Mouse (Mus musculus) forebrain, embryonic 10.5 days (tissue): Measurements from ENCODE around the gene Nkpd1. TPM values are rescaled to one million over a fixed set of nuclear protein-coding genes. Genes with fewer than 3 reads are reported as not detected.

Source experiments
- DNase-seq: peaks from one replicate; pipeline ENCODE4 v3.0.0-alpha.2; 2017; ENCODE audit warnings: low spot score; ENCODE audit errors: extremely low spot score
- H3K27ac ChIP-seq: fragments of 300-500 bp; sonication (generic); 2 replicates; pipeline ENCODE4 v1.5.1; 2016; ENCODE audit warnings: mild to moderate bottlenecking
- H3K27me3 ChIP-seq: fragments of 300-500 bp; sonication (generic); 2 replicates; pipeline ENCODE4 v1.6.1; 2016; ENCODE audit warnings: mild to moderate bottlenecking; ENCODE audit not compliant: poor library complexity, severe bottlenecking
- H3K36me3 ChIP-seq: fragments of 300-500 bp; sonication (generic); replicated peaks from 2 replicates; pipeline ENCODE4 v1.6.1; 2016; ENCODE audit warnings: mild to moderate bottlenecking, moderate library complexity
- H3K4me1 ChIP-seq: fragments of 300-500 bp; sonication (generic); 2 replicates; pipeline ENCODE4 v1.6.1; 2016
- H3K4me3 ChIP-seq: fragments of 300-500 bp; sonication (generic); 2 replicates; pipeline ENCODE4 v1.5.1; 2016; ENCODE audit warnings: mild to moderate bottlenecking, moderate library complexity
- H3K9me3 ChIP-seq: fragments of 300-500 bp; sonication (generic); 2 replicates; pipeline ENCODE4 v1.6.1; 2016; ENCODE audit warnings: mild to moderate bottlenecking, moderate library complexity
- WGBS: fragments of 180-500 bp; shearing (Covaris S2); methylation state at CpG from one replicate; pipeline ENCODE4 v1.1.7; 2016; 5-methylcytosine and 5-hydroxymethylcytosine counted together
- polyA plus RNA-seq: library from polyadenylated mRNA; unstranded; fragments of >200 nt; fragmentation: Nextera tagmentation; extraction: Ambion mirVana; gene quantifications from 2 replicates; pipeline ENCODE4 v1.2.1, GENCODE M21; 2016

The Nkpd1 gene
- polyA plus RNA-seq, 1 experiment from 2014 or later = 0.06 TPM

DNA sequence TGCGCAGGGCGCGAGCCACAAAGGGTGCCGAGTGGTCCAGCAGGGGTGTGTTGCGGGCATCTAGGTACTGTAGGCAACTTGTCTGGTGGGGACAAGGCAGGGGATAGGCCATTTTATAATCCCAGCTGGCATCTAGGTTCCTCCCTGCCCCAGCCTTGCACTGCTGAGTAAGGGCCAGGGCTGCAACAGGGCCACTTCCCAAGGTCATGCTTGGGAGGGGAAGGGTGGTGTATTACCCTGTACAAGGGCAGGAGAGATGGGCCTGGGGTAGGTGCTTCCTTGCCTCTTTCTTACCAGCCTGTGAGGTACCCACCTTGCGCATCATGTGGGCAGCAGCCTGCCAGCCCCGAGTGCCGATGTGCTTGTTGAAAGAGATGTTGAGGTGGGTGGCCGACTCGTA, 17.0 kb downstream of the Nkpd1 start:
- no peak for DNase-seq
- no peaks in the 10 kb centered on the region for H3K9me3 ChIP-seq
- no peak overlapping the region for H3K4me3 ChIP-seq
- H3K27ac ChIP-seq = no peak overlapping the region
- H3K36me3 ChIP-seq = peaks cover 80% of the 10 kb centered on the region
- 94% methylated on average over 10 of the region's 10 CpGs for WGBS
- no peaks in the 10 kb centered on the region for H3K27me3 ChIP-seq
- no peaks in the 10 kb centered on the region for H3K4me1 ChIP-seq

DNA sequence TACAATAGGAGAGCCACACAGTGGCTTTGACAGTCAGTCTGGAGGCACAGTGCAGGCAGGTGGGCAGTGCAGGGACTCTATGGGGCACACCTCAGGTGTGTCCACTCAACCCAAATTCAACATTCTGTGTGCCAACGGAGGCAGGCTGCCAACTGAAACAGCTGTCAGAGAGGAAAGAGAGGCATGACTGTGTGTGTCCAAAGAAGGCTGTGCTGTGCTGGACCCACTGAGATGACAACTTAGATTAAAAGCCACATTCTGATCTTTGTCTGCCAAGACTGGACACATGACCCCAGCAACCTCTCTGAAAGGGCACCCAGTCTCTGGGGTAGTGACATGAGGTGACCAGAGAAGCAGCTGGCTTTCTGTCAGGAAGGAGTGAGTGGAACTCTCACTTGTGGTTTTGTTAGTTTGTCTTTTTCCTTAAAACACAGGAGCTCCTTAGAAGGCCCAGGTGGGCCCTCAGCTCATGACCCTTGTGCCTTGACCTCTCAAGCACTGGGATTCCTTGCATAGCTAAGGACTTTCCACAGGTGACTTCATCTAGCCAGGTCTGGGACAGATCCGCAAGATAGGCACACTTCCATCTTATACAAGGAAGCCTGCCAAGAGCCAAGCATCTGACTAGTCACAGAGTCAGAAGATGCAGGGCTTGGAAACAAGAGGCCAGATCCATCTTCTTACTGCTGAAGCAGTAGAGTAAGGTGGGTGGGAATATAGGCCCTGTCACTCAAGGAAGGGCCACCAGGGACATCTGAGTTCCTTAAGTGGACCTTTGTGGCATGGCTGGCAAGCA, 23.3 kb downstream of the Nkpd1 start:
- Histone ChIP-seq H3K27me3 (no peaks in the 10 kb centered on the region), H3K27ac (no peak overlapping the region), H3K36me3 (peaks cover 21% of the 10 kb centered on the region), H3K4me3 (no peak overlapping the region), H3K4me1 (peaks cover 16% of the 10 kb centered on the region), H3K9me3 (no peaks in the 10 kb centered on the region)
- WGBS = 94% methylated on average over 2 of the region's 2 CpGs
- no peak for DNase-seq

DNA sequence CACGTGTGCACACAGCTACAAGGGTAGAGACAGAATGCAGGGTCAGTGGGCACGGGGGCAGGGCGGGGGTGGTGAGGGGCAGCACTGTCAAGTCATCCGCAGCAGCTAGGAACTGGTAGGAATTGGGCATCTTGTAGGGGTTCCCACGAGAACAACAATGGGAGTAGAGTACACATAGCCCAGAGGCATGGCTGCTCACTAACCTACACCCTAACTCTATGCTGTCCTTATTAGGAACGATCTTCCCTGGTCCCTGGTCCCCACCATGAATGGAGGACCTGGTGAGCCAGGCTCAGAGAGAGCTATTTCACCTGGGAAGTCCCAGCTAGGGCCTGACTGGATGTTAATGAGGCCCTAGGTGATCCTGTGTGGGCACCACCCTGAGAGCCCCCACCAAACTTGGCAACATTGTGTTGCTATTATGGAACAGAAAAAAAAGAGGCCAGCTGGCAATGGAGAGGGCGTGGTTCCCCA, 24.1 kb downstream of the Nkpd1 start:
- H3K4me3 ChIP-seq = no peak overlapping the region
- WGBS = 87% methylated on average over 7 of the region's 7 CpGs
- H3K4me1 ChIP-seq = peaks cover 16% of the 10 kb centered on the region
- peaks cover 18% of the 10 kb centered on the region for H3K36me3 ChIP-seq
- no peak for DNase-seq
- H3K27me3 ChIP-seq = no peaks in the 10 kb centered on the region
- H3K9me3 ChIP-seq = no peaks in the 10 kb centered on the region
- H3K27ac ChIP-seq = no peak overlapping the region

DNA sequence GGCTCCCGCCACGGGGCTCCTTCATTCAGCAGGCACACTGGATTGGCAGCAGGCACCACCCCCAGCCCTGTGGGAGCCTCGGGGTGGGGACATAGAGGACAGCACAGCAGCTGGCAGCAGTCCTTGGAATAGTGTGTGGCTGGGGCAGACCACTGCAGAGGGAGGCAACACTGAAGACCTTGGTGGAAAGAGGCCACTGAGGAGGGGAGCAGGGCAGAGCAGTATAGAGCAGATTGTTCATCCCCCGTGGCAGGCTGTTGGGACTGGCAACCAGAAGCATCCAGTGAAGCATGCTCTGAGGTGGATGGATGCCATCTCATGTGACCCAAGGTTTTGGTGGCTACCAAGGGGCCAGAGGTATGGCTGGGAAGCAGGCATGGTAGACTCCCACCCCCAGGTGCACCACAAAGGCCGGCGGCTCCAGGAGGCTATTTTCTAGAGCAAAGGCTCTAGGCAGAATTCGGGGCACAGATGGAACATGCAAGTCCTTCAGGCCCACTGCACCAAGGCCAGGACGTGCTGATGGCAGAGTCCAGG, 24.6 kb downstream of the Nkpd1 start:
- peaks cover 16% of the 10 kb centered on the region for H3K36me3 ChIP-seq
- no peaks in the 10 kb centered on the region for H3K27me3 ChIP-seq
- DNase-seq = no peak
- no peak overlapping the region for H3K27ac ChIP-seq
- peaks cover 16% of the 10 kb centered on the region for H3K4me1 ChIP-seq
- H3K9me3 ChIP-seq = no peaks in the 10 kb centered on the region
- WGBS = 78% methylated on average over 8 of the region's 8 CpGs
- H3K4me3 ChIP-seq = no peak overlapping the region

DNA sequence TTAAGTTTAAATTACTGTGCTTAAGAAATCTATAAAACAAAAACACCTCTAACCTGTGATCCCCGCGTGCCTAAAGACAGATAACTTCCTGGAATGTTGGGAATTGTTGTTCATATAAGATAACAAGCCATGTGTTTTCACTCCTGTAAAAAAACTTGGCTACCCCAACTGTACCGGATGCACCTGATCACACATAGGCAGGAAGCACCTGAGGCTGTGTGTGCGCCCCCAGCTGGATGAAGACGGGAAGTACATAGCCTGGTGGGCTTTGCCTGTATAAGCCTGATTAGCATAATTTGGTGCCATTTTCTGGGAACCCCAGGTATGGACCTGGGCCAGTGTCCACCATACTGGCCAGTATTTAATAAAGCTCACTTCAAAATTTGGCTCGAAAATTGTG, 25.9 kb downstream of the Nkpd1 start:
- DNase-seq = no peak
- H3K4me1 ChIP-seq = peaks cover 16% of the 10 kb centered on the region
- WGBS = 63% methylated on average over 6 of the region's 6 CpGs
- H3K27me3 ChIP-seq = no peaks in the 10 kb centered on the region
- no peak overlapping the region for H3K4me3 ChIP-seq
- H3K27ac ChIP-seq = no peak overlapping the region
- no peaks in the 10 kb centered on the region for H3K9me3 ChIP-seq
- H3K36me3 ChIP-seq = peaks cover 9% of the 10 kb centered on the region; the same call in 1 of the 2 replicates

DNA sequence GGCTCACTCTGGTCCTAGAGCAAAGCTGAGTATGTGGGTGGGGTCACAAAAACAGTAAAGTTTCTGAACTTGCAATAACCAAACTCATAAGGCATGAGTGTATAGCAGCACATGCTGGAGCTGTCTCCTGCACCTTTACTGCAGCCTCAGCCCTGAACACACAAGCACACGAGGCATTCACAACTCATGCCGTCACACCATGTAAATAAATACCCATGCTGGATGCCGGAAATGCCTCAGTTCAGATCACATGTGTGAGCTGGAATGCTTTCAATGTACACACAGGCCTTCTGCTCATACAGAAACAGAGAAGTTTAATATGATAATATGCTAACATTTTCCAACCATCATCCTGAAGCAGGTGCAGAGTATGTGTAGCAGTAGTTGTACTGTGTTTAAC, 28.4 kb downstream of the Nkpd1 start:
- H3K9me3 ChIP-seq = no peaks in the 10 kb centered on the region
- WGBS = 85% methylated on average over 3 of the region's 3 CpGs
- H3K27ac ChIP-seq = no peak overlapping the region

DNA sequence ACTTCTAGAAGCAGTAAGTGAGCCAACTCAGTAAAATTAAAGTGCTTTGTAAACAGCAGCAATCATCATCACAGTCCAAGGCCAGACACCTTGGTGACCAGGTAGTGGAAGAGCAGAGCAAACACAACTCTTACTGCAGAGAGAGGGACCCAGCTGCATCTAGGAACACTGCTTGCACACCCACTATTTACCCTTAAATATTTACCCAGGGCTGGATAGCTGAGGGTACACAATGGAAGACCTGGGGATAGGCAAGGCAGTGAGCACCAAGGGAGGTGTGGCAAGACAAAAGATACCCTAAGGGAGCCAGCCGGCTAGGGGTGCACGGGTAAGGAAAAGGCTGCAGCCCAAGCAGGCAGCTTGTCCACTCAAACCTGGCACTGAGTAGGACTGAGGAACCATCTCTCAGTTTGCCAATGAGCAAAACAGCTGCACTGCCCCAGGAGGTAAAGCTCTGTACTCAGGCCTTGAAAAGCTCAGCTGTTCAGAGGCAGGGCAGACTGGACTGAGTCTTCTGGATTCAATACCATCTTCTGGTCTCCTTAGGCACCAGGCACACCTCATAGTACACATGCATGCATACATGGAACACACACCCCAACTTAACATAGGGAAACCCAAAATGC, 29.8 kb downstream of the Nkpd1 start:
- H3K4me1 ChIP-seq = peaks cover 2% of the 10 kb centered on the region; the same call in 1 of the 2 replicates
- DNase-seq = no peak
- no peak overlapping the region for H3K27ac ChIP-seq
- H3K36me3 ChIP-seq = peaks cover 20% of the 10 kb centered on the region
- no peak overlapping the region for H3K4me3 ChIP-seq
- no peaks in the 10 kb centered on the region for H3K9me3 ChIP-seq
- WGBS = 71% methylated on average over 2 of the region's 2 CpGs
- H3K27me3 ChIP-seq = no peaks in the 10 kb centered on the region

More for the DNA sequence above, 28.4 kb downstream of the Nkpd1 start:
- peaks cover 16% of the 10 kb centered on the region for H3K4me1 ChIP-seq
- H3K4me3 ChIP-seq = no peak overlapping the region
- peaks cover 10% of the 10 kb centered on the region for H3K36me3 ChIP-seq
- no peak for DNase-seq
- no peaks in the 10 kb centered on the region for H3K27me3 ChIP-seq

DNA sequence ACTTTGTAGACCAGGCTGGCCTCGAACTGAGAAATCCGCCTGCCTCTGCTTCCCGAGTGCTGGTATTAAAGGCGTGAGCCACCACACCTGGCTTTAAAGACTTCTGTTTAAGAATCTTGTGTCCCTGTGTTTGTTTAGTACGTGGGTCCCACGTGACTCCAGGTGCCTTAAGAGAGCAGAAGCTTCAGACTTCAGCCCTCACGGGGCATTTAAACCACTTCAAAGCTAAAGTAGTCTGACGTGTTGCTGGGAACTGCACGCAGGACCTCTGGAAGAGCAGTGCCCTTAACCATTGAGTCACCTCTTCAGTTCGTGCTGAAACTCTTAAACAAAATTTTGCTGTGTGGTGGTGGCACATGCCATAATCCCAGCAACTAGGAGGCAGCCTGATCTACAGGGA, 31.8 kb downstream of the Nkpd1 start:
- H3K27ac ChIP-seq = no peak overlapping the region
- DNase-seq = no peak
- H3K27me3 ChIP-seq = no peaks in the 10 kb centered on the region
- H3K4me3 ChIP-seq = no peak overlapping the region
- peaks cover 39% of the 10 kb centered on the region for H3K36me3 ChIP-seq
- WGBS = 93% methylated on average over 10 of the region's 10 CpGs
- H3K4me1 ChIP-seq = no peaks in the 10 kb centered on the region
- H3K9me3 ChIP-seq = no peaks in the 10 kb centered on the region

DNA sequence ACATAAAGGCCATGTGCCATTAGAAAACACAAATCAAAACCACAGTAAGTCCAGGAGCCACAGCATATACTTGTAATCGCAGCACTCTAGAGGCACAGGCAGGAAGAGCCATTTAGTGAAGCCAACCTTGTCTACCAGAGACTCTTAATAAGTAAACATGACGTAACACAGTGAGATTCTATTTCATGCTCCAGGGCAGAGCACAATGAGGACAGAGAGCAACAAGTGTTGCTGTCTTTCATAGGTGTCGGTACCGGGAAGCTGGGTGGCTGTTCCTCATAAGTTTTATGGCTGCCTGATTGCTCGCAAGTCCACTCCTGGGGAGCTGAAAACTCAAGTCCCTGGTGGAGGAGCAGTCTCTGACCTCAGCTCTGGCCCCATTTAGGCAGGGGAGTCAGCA, 34.0 kb downstream of the Nkpd1 start:
- H3K27me3 ChIP-seq = no peaks in the 10 kb centered on the region
- no peak overlapping the region for H3K4me3 ChIP-seq
- H3K4me1 ChIP-seq = no peaks in the 10 kb centered on the region
- peaks cover 61% of the 10 kb centered on the region for H3K36me3 ChIP-seq
- no peaks in the 10 kb centered on the region for H3K9me3 ChIP-seq
- H3K27ac ChIP-seq = no peak overlapping the region
- WGBS = 87% methylated on average over 5 of the region's 5 CpGs
- no peak for DNase-seq

DNA sequence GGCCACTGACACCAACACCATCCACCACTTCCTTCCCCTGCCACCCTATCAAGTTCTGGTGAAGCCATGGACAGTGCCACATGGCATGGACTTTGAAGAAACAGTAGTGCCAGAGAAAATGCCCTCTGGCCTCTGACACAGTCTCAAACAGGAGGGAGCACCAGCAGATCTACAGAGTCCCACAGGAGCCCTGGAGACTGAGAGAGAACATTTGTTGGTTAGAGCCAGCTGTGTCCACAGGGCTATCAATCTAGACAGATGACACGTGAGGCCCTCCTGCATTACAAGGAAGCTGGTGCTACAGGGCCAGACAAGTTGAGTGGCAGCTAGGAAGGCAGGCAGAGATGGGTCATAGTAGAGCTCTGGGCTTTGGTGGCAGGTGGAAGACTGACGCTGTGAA, 34.8 kb downstream of the Nkpd1 start:
- Histone ChIP-seq H3K36me3 (peaks cover 69% of the 10 kb centered on the region), H3K4me1 (no peaks in the 10 kb centered on the region), H3K27ac (no peak overlapping the region), H3K27me3 (no peaks in the 10 kb centered on the region), H3K4me3 (no peak overlapping the region), H3K9me3 (no peaks in the 10 kb centered on the region)
- 85% methylated on average over 2 of the region's 2 CpGs for WGBS
- DNase-seq = no peak

DNA sequence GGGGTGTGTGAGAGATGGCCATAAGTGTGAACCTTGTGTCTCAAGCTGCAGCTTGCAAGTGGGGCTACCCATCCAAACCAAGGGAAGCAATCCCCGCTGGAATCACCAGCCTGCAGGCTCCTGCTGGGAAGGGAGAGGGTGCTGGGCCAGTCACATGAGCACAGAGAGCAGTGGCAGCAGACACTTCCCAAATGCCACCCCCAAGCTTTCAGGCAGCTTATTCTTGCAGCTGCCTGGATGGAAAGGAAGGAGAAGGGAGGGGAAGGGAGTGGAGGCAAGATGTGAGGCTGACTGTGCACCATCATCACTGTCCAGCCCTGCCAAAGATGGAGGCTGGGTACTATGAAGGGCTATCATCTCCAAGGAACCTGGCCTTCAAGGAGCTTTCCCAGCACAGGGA, 36.5 kb downstream of the Nkpd1 start:
- WGBS = 81% methylated on average over 1 of the region's 1 CpGs
- peaks cover 77% of the 10 kb centered on the region for H3K36me3 ChIP-seq
- DNase-seq = no peak
- no peak overlapping the region for H3K4me3 ChIP-seq
- peaks cover 15% of the 10 kb centered on the region for H3K4me1 ChIP-seq
- no peaks in the 10 kb centered on the region for H3K9me3 ChIP-seq
- no peak overlapping the region for H3K27ac ChIP-seq
- H3K27me3 ChIP-seq = no peaks in the 10 kb centered on the region

DNA sequence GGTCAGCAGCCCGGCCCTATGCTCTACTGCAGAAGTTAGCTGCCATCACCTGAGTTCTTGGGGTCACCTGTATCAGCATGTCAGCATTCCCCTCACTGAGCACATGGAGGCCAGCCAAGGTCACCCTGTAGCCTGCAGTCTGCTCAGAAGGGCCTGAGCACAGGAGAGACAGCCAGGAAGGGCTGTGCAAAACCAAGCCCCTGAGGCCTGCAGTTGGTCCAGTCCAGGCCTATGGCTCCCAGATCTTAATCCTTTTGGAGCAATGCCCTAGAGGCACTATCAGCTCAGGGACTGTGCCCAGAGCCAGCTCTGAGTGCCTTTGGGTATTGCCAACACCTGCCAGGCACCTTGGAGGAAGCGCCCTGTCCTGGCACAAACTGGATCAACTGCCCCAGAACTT, 39.4 kb downstream of the Nkpd1 start:
- Histone ChIP-seq H3K27me3 (no peaks in the 10 kb centered on the region), H3K36me3 (peaks cover 71% of the 10 kb centered on the region)
- 96% methylated on average over 2 of the region's 2 CpGs for WGBS

More for the DNA sequence above, 39.4 kb downstream of the Nkpd1 start:
- no peak overlapping the region for H3K27ac ChIP-seq
- DNase-seq = no peak
- peak overlapping the region; percentile 6 for H3K4me3 ChIP-seq
- peaks cover 37% of the 10 kb centered on the region for H3K4me1 ChIP-seq
- H3K9me3 ChIP-seq = no peaks in the 10 kb centered on the region
